In genomic region chr14:47087182-47087581, GRCm38 (mm10) we compare ENCODE assay signal across 8 mouse cellular contexts.
A peak's percentile ranks its signal among the peaks of the same experiment; 100 is the strongest.
DNase-seq lines count a peak whose midpoint lies in the region; ATAC-seq and TF ChIP-seq lines count a peak whose summit lies in the region.

No protein-coding gene starts in this region.

- H3K9ac ChIP-seq in kidney, embryonic 14.5 days (ENCODE audit: low read depth, low read length) = no peak overlapping the region

- peak; percentile 56 for ATAC-seq in kidney, embryonic 14.5 days (ENCODE audit: low FRiP score, low TSS enrichment)

- H3K36me3 ChIP-seq in kidney, embryonic 14.5 days (ENCODE audit: control insufficient read depth, insufficient read depth, low read length) = no peaks in the 10 kb centered on the region
- peaks cover 23% of the 10 kb centered on the region for H3K36me3 ChIP-seq in myocyte (ENCODE audit: control insufficient read depth, insufficient read depth)

- H3ac ChIP-seq in myocyte (ENCODE audit: control insufficient read depth, insufficient read length) = no peak overlapping the region

- peak; percentile 71; the same call in 1 of the 2 replicates for TF ChIP-seq CTCF in brain, embryonic 14.5 days (IDR thresholded peaks at IDR 0.05; ENCODE audit: borderline replicate concordance, extremely low read depth, insufficient read depth, insufficient read length)
- TF ChIP-seq CTCF in embryonic fibroblast, embryonic 13.5 days (IDR thresholded peaks at IDR 0.05; ENCODE audit: borderline replicate concordance, insufficient read depth, low read length) = no peak

- H3K9me3 ChIP-seq in kidney, embryonic 14.5 days (ENCODE audit: control insufficient read depth, low read length) = no peaks in the 10 kb centered on the region

- 36% methylated on average over 5 of the region's 5 CpGs for WGBS in kidney, embryonic 14.5 days

- H3K27ac ChIP-seq in embryonic fibroblast, embryonic 13.5 days (ENCODE audit: insufficient read depth, low read length) = peak overlapping the region; percentile 62
- H3K27ac ChIP-seq in kidney, embryonic 14.5 days (ENCODE audit: low read depth, low read length) = no peak overlapping the region

- DNase-seq in CD4-positive, CD25-positive, alpha-beta regulatory T cell, adult 2 months (ENCODE audit: low read depth, low spot score) = peak; percentile 83
- peak; percentile 84 for DNase-seq in brain, embryonic 14.5 days (ENCODE audit: low read depth)
- DNase-seq in heart, adult 9 months (ENCODE audit: low spot score in 2 of 2) = peak; percentile 56 to 77
- peak; percentile 72 for DNase-seq in liver
- peak; percentile 62 to 82 for DNase-seq in spleen, postnatal 36 days (ENCODE audit: low spot score in 2 of 2)

- no peak for TF ChIP-seq POLR2A in brain, embryonic 14.5 days (IDR thresholded peaks at IDR 0.05; ENCODE audit: borderline replicate concordance, extremely low read depth, insufficient read depth, insufficient read length, poor library complexity, severe bottlenecking)
- no peak for TF ChIP-seq POLR2A in embryonic fibroblast, embryonic 13.5 days (IDR thresholded peaks at IDR 0.05; ENCODE audit: low read depth, low read length)
- TF ChIP-seq POLR2A in myocyte (IDR thresholded peaks at IDR 0.05; ENCODE audit: insufficient read length, low read depth) = no peak

- no peaks in the 10 kb centered on the region for H3K79me2 ChIP-seq in myocyte (ENCODE audit: control insufficient read depth, insufficient read depth)

- peak overlapping the region; percentile 43 for H3K4me2 ChIP-seq in kidney, embryonic 14.5 days (replicated peaks; ENCODE audit: low read depth, low read length)
- H3K4me2 ChIP-seq in myocyte (ENCODE audit: low read depth) = peak overlapping the region; percentile 58

- no peaks in the 10 kb centered on the region for H3K27me3 ChIP-seq in kidney, embryonic 14.5 days (ENCODE audit: control insufficient read depth, insufficient read depth, low read length)
- no peaks in the 10 kb centered on the region for H3K27me3 ChIP-seq in myocyte (ENCODE audit: control insufficient read depth, insufficient read depth, insufficient read length)

- peaks cover 4% of the 10 kb centered on the region; the same call in 1 of the 2 replicates for H3K4me1 ChIP-seq in embryonic fibroblast, embryonic 13.5 days (ENCODE audit: control insufficient read depth, insufficient read depth, low read length)
- no peaks in the 10 kb centered on the region for H3K4me1 ChIP-seq in kidney, embryonic 14.5 days (ENCODE audit: control insufficient read depth, insufficient read depth, low read length)

- H3K4me3 ChIP-seq in embryonic fibroblast, embryonic 13.5 days (ENCODE audit: insufficient read depth, low read length) = no peak overlapping the region
- peak overlapping the region; percentile 10; the same call in 1 of the 2 replicates for H3K4me3 ChIP-seq in kidney, embryonic 14.5 days (ENCODE audit: low read length)
- no peak overlapping the region for H3K4me3 ChIP-seq in myocyte

TF ChIP-seq in myocyte, 11 proteins besides CTCF, POLR2A, EP300 and RAD21:
- no peak for TF ChIP-seq TCF12 (IDR thresholded peaks at IDR 0.05; ENCODE audit: insufficient read depth, poor library complexity, severe bottlenecking)
- TF ChIP-seq CEBPB (IDR thresholded peaks at IDR 0.05; ENCODE audit: insufficient read depth, poor library complexity, severe bottlenecking) = no peak
- TF ChIP-seq SRF (IDR thresholded peaks at IDR 0.05; ENCODE audit: control insufficient read depth, insufficient read length, low read depth) = no peak
- TF ChIP-seq USF1 (IDR thresholded peaks at IDR 0.05; ENCODE audit: low read depth) = no peak
- TF ChIP-seq MAX (IDR thresholded peaks at IDR 0.05; ENCODE audit: low read depth) = no peak
- TF ChIP-seq TCF3 (IDR thresholded peaks at IDR 0.05; ENCODE audit: insufficient read length, low read depth) = no peak
- no peak for TF ChIP-seq MYOD1 (IDR thresholded peaks at IDR 0.05; ENCODE audit: control insufficient read depth in 1 of 3, insufficient read length in 2 of 3, low read depth in 2 of 3)
- no peak for TF ChIP-seq REST (IDR thresholded peaks at IDR 0.05; ENCODE audit: insufficient read depth, insufficient read length)
- TF ChIP-seq E2F4 (IDR thresholded peaks at IDR 0.05; ENCODE audit: insufficient read depth) = no peak
- no peak for TF ChIP-seq POLR2AphosphoS2 (IDR thresholded peaks at IDR 0.05; ENCODE audit: insufficient read length, low read depth)
- no peak for TF ChIP-seq MYOG (IDR thresholded peaks at IDR 0.05; ENCODE audit: control insufficient read depth in 1 of 3, insufficient read depth in 1 of 3, insufficient read length in 2 of 3, low read depth in 2 of 3)
TF ChIP-seq in myocyte: peak in this region for 0.
